Mouse (Mus musculus) limb, embryonic 14.5 days (tissue): ENCODE data around the gene Pitpnb. TPM values are rescaled to one million over a fixed set of nuclear protein-coding genes. Genes with fewer than 3 reads are reported as not detected.

Experiments used
- ATAC-seq: fragments of 200-750 bp; cut with Nextera tagmentation; 2 replicates; pipeline ENCODE4 v1.8.0; 2017; ENCODE audit warnings: low read depth, moderate number of reproducible peaks, moderate TSS enrichment; ENCODE audit not compliant: low FRiP score
- DNase-seq: peaks from one replicate; pipeline ENCODE4 v3.0.0-alpha.2; 2015; ENCODE audit warnings: low spot score
- H3K27ac ChIP-seq: fragments of 300-500 bp; sonication (generic); replicated peaks from 2 replicates; pipeline ENCODE4 v1.5.1; 2014; ENCODE audit warnings: low read depth, mild to moderate bottlenecking, low read length, moderate library complexity, mixed read lengths
- H3K27me3 ChIP-seq: fragments of 300-500 bp; sonication (generic); 2 replicates; pipeline ENCODE4 v1.6.1; 2014; ENCODE audit warnings: low read length, mixed read lengths; ENCODE audit not compliant: control insufficient read depth, insufficient read depth
- H3K36me3 ChIP-seq: fragments of 300-500 bp; sonication (generic); 2 replicates; pipeline ENCODE4 v1.6.1; 2014; ENCODE audit warnings: mild to moderate bottlenecking, low read length, moderate library complexity, mixed read lengths; ENCODE audit not compliant: control insufficient read depth, insufficient read depth
- H3K4me1 ChIP-seq: fragments of 300-500 bp; sonication (generic); 2 replicates; pipeline ENCODE4 v1.6.1; 2014; ENCODE audit warnings: antibody characterized with exemption, low read length, mixed read lengths; ENCODE audit not compliant: control insufficient read depth, insufficient read depth
- H3K4me2 ChIP-seq: fragments of 300-500 bp; sonication (generic); replicated peaks from 2 replicates; pipeline ENCODE4 v1.6.1; 2014; ENCODE audit warnings: low read depth, mild to moderate bottlenecking, low read length, moderate library complexity; ENCODE audit not compliant: severe bottlenecking
- H3K4me3 ChIP-seq: fragments of 300-500 bp; sonication (generic); replicated peaks from 2 replicates; pipeline ENCODE4 v1.5.1; 2014; ENCODE audit warnings: low read length
- H3K9ac ChIP-seq: fragments of 300-500 bp; sonication (generic); 2 replicates; pipeline ENCODE4 v1.6.1; 2014; ENCODE audit warnings: mild to moderate bottlenecking, low read depth, low read length, moderate library complexity; ENCODE audit not compliant: severe bottlenecking
- H3K9me3 ChIP-seq: fragments of 300-500 bp; sonication (generic); 2 replicates; pipeline ENCODE4 v1.6.1; 2016; ENCODE audit warnings: low read length; ENCODE audit not compliant: control insufficient read depth
- POLR2A ChIP-seq: fragments of 200-500 bp; IDR thresholded peaks from 2 replicates; pipeline ENCODE4 v1.8.0; 2012; ENCODE audit warnings: inconsistent platforms, mild to moderate bottlenecking, moderate library complexity, borderline replicate concordance; ENCODE audit not compliant: insufficient read depth, insufficient read length; ENCODE audit errors: extremely low read depth
- WGBS: fragments of 180-500 bp; shearing (Covaris S2); extraction: QIAGEN DNeasy Blood & Tissue Kit; methylation state at CpG from one replicate; pipeline ENCODE4 v1.1.7; 2014; 5-methylcytosine and 5-hydroxymethylcytosine counted together
- polyA plus RNA-seq, 2 experiments: library from polyadenylated mRNA; depleted of rRNA in 1 of 2; stranded (reverse) in 1 of 2; unstranded in 1 of 2; fragments of >200 nt; fragmentation: Nextera tagmentation in 1 of 2; extraction: Ambion mirVana in 1 of 2; gene quantifications; 2 replicates each; pipeline versions ENCODE4 v1.2.1 to v1.2.3; 2012 to 2014

Pitpnb gene
- polyA plus RNA-seq, 2 experiments, result 89.6 to 103 TPM

GRCm38 (mm10) chr5:111398471-111398870 is 67.9 kb downstream of the Pitpnb start:
- Histone ChIP-seq H3K4me3 (no peak overlapping the region), H3K4me1 (peaks cover 46% of the 10 kb centered on the region), H3K27me3 (no peaks in the 10 kb centered on the region), H3K9ac (no peak overlapping the region; the same call in 1 of the 2 replicates), H3K36me3 (no peaks in the 10 kb centered on the region), H3K27ac (no peak overlapping the region), H3K4me2 (no peak overlapping the region), H3K9me3 (no peaks in the 10 kb centered on the region)
- no peak for TF ChIP-seq POLR2A
- DNase-seq, result no peak
- 55% methylated on average over 4 of the region's 4 CpGs for WGBS
- ATAC-seq, result no peak

- no peaks in the 10 kb centered on the region for H3K27me3 ChIP-seq
- H3K27ac ChIP-seq, result no peak overlapping the region
- peaks cover 38% of the 10 kb centered on the region for H3K4me1 ChIP-seq
- H3K4me2 ChIP-seq, result no peak overlapping the region
- no peak overlapping the region for H3K4me3 ChIP-seq
- TF ChIP-seq POLR2A, result no peak
- WGBS, result 72% methylated on average over 4 of the region's 4 CpGs
- H3K36me3 ChIP-seq, result no peaks in the 10 kb centered on the region
- H3K9me3 ChIP-seq, result no peaks in the 10 kb centered on the region
- ATAC-seq (no peak), DNase-seq (no peak)
- H3K9ac ChIP-seq, result no peak overlapping the region
Observed at GRCm38 (mm10) chr5:111399271-111399670, 68.7 kb downstream of the Pitpnb start.

GRCm38 (mm10) chr5:111401879-111402650 is 71.5 kb downstream of the Pitpnb start:
- Histone ChIP-seq H3K27ac (no peak overlapping the region), H3K36me3 (no peaks in the 10 kb centered on the region), H3K27me3 (no peaks in the 10 kb centered on the region), H3K9ac (no peak overlapping the region), H3K4me2 (no peak overlapping the region), H3K4me1 (peaks cover 14% of the 10 kb centered on the region), H3K9me3 (no peaks in the 10 kb centered on the region), H3K4me3 (no peak overlapping the region)
- no peak for TF ChIP-seq POLR2A
- no peak for DNase-seq
- ATAC-seq, result no peak
- WGBS, result 74% methylated on average over 19 of the region's 19 CpGs

GRCm38 (mm10) chr5:111402651-111402996 is 72.1 kb downstream of the Pitpnb start:
- Histone ChIP-seq H3K27me3 (no peaks in the 10 kb centered on the region), H3K9ac (no peak overlapping the region), H3K4me3 (no peak overlapping the region), H3K4me2 (no peak overlapping the region), H3K9me3 (no peaks in the 10 kb centered on the region), H3K4me1 (peaks cover 10% of the 10 kb centered on the region), H3K27ac (no peak overlapping the region), H3K36me3 (no peaks in the 10 kb centered on the region)
- ATAC-seq, result no peak
- no peak for DNase-seq
- WGBS, result 84% methylated on average over 6 of the region's 6 CpGs
- TF ChIP-seq POLR2A, result no peak

GRCm38 (mm10) chr5:111404721-111405120 is 74.2 kb downstream of the Pitpnb start:
- no peak for DNase-seq
- 68% methylated on average over 6 of the region's 6 CpGs for WGBS
- H3K27me3 ChIP-seq, result no peaks in the 10 kb centered on the region

More at GRCm38 (mm10) chr5:111404721-111405120, 74.2 kb downstream of the Pitpnb start:
- H3K9ac ChIP-seq, result no peak overlapping the region
- H3K27ac ChIP-seq, result no peak overlapping the region
- no peak for ATAC-seq
- H3K4me1 ChIP-seq, result peaks cover 23% of the 10 kb centered on the region
- H3K4me2 ChIP-seq, result no peak overlapping the region
- H3K36me3 ChIP-seq, result no peaks in the 10 kb centered on the region
- no peaks in the 10 kb centered on the region for H3K9me3 ChIP-seq
- TF ChIP-seq POLR2A, result no peak
- no peak overlapping the region for H3K4me3 ChIP-seq
